Mouse (Mus musculus) heart, adult 2 months (tissue): Measurements from ENCODE around the gene Erich3. TPM values are rescaled to one million over a fixed set of nuclear protein-coding genes. Genes with fewer than 3 reads are reported as not detected.
A peak's percentile ranks its signal among the peaks of the same experiment; 100 is the strongest.

Experiments
- DNase-seq, 2 experiments: peaks; one replicate each; pipeline ENCODE4 v3.0.0; 2021
- H3K27ac ChIP-seq: fragments of 200-600 bp; 2 replicates; pipeline ENCODE4 v1.8.1; 2022
- H3K27me3 ChIP-seq: fragments of 200-500 bp; 2 replicates; pipeline ENCODE4 v1.6.1; 2012; ENCODE audit warnings: mild to moderate bottlenecking, low read length, inconsistent platforms, mixed read lengths; ENCODE audit not compliant: control insufficient read depth, insufficient read depth
- H3K36me3 ChIP-seq: fragments of 200-500 bp; 2 replicates; pipeline ENCODE4 v1.6.1; 2012; ENCODE audit warnings: low read length, inconsistent platforms; ENCODE audit not compliant: control insufficient read depth, insufficient read depth
- H3K4me1 ChIP-seq: fragments of 200-500 bp; 2 replicates; pipeline ENCODE4 v1.6.1; 2011; ENCODE audit warnings: low read length; ENCODE audit not compliant: control insufficient read depth, insufficient read depth
- H3K4me3 ChIP-seq: fragments of 200-600 bp; 2 replicates; pipeline ENCODE4 v1.8.1; 2022
- H3K79me2 ChIP-seq: fragments of 200-500 bp; replicated peaks from 2 replicates; pipeline ENCODE4 v1.6.1; 2012; ENCODE audit warnings: mild to moderate bottlenecking, inconsistent platforms, low read length, moderate library complexity, mixed read lengths; ENCODE audit not compliant: control insufficient read depth, insufficient read depth
- H3K9ac ChIP-seq: fragments of 200-500 bp; 2 replicates; pipeline ENCODE4 v1.6.1; 2012; ENCODE audit warnings: low read depth, mild to moderate bottlenecking, control low read depth, inconsistent platforms, low read length, mixed read lengths
- CTCF ChIP-seq: fragments of 200-600 bp; IDR thresholded peaks from 2 replicates; pipeline ENCODE4 v1.8.1; 2022; ENCODE audit warnings: antibody characterized with exemption, mild to moderate bottlenecking, moderate library complexity
- EP300 ChIP-seq: fragments of 200-500 bp; IDR thresholded peaks from 2 replicates; pipeline ENCODE4 v1.6.1; 2011; ENCODE audit warnings: low read depth, low read length, control low read depth; ENCODE audit not compliant: insufficient read depth
- POLR2A ChIP-seq: fragments of 200-500 bp; IDR thresholded peaks from 2 replicates; pipeline ENCODE4 v1.6.1; 2011; ENCODE audit warnings: mild to moderate bottlenecking, low read depth, low read length, control low read depth; ENCODE audit not compliant: insufficient read depth
- WGBS: fragments of 180-500 bp; shearing (Covaris S2); methylation state at CpG from one replicate; pipeline ENCODE4 v1.1.7; 2018; 5-methylcytosine and 5-hydroxymethylcytosine counted together
- intact Hi-C: fragments of 180-260 bp; cut with DNase I; formaldehyde crosslinking; loops from one replicate; pipeline ENCODE4 v1.15.1; 2025
- polyA plus RNA-seq: library from polyadenylated mRNA; depleted of rRNA; stranded (reverse); fragments of >200 nt; gene quantifications from 2 replicates; pipeline ENCODE4 v1.2.3, GENCODE M21; 2012
- total RNA-seq, 2 experiments: library from RNA; stranded (reverse); gene quantifications; 2 replicates each; pipeline ENCODE4 v1.2.3; 2021

Erich3 gene
- total and polyA plus RNA-seq, 3 experiments: 0.11 to 0.35 (median 0.21) TPM

- intact Hi-C loops: no loop called here
- DNase-seq: no peak
- H3K27me3 ChIP-seq: no peaks in the 10 kb centered on the region
- no peak overlapping the region for H3K4me3 ChIP-seq
- no peak overlapping the region for H3K27ac ChIP-seq
- no peak for TF ChIP-seq EP300
- no peak for TF ChIP-seq POLR2A
- TF ChIP-seq CTCF: no peak
- 63% methylated on average over 5 of the region's 5 CpGs for WGBS
- H3K9ac ChIP-seq: no peak overlapping the region
- no peaks in the 10 kb centered on the region for H3K4me1 ChIP-seq
- H3K36me3 ChIP-seq: no peaks in the 10 kb centered on the region
- no peaks in the 10 kb centered on the region for H3K79me2 ChIP-seq
Measured at GRCm38 (mm10) chr3:154742927-154743326, 79.3 kb downstream of the Erich3 start.

DNA sequence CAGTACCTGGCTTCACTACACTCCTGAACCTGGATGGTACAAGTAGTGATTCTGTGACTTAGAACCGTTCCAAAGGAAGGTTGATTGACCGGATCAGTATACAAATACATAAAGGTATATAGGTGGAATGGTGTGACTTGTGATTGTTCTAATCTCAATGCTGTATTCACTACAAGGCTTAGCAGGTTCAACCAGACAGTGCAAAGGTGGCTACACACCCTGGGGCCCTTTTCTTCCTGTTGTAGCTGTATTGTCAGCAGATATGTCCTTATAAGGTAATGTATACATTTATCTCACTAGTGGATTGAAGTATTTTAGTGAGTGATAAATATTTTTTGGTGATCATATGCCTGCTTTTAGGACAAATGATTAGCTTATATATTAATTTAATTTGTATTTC, 80.7 kb downstream of the Erich3 start:
- 96% methylated on average over 2 of the region's 2 CpGs for WGBS
- Histone ChIP-seq H3K27me3 (no peaks in the 10 kb centered on the region), H3K27ac (no peak overlapping the region), H3K36me3 (no peaks in the 10 kb centered on the region), H3K4me3 (no peak overlapping the region), H3K4me1 (no peaks in the 10 kb centered on the region), H3K9ac (no peak overlapping the region), H3K79me2 (no peaks in the 10 kb centered on the region)
- DNase-seq: no peak
- no peak for TF ChIP-seq CTCF
- intact Hi-C loops: no loop called here

DNA sequence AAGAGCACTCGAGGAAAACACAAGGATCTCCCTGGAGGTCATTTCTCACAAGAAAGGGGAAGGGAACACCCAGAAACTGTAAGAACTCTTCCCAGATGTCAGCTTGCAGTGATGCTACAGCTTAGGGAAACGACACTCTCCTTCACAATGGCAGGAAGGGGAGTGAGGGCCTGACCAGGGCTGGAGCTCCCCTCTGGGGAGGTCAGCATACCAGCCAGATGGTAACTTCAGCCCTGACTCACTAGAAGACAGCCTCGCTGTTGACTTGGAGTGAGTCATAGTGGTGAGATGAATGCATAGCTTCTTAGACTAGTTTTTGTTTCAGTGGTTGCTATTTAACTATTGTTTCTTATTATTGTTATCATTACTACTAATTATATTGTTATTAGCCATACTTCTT, 90.8 kb downstream of the Erich3 start:
- Histone ChIP-seq H3K27me3 (no peaks in the 10 kb centered on the region), H3K27ac (no peak overlapping the region), H3K79me2 (no peaks in the 10 kb centered on the region), H3K9ac (no peak overlapping the region), H3K4me1 (no peaks in the 10 kb centered on the region), H3K4me3 (no peak overlapping the region), H3K36me3 (no peaks in the 10 kb centered on the region)
- intact Hi-C loops: no loop called here
- peak in 1 of 2 experiments; percentile 6 for DNase-seq
- TF ChIP-seq EP300 (0 out of 2 replicates have a peak, but pooled peaks have one; percentile 36), POLR2A (no peak)
- WGBS: 26% methylated on average over 3 of the region's 3 CpGs

GRCm38 (mm10) chr3:154755225-154755624, 91.6 kb downstream of the Erich3 start:
- 96% methylated on average over 3 of the region's 3 CpGs for WGBS
- H3K79me2 ChIP-seq: no peaks in the 10 kb centered on the region
- no peak overlapping the region for H3K27ac ChIP-seq
- no peaks in the 10 kb centered on the region for H3K27me3 ChIP-seq
- no peak for TF ChIP-seq CTCF
- no peak for TF ChIP-seq EP300
- no peak for TF ChIP-seq POLR2A
- intact Hi-C loops: no loop called here
- no peak overlapping the region for H3K9ac ChIP-seq
- DNase-seq: no peak
- H3K36me3 ChIP-seq: no peaks in the 10 kb centered on the region
- H3K4me3 ChIP-seq: no peak overlapping the region
- H3K4me1 ChIP-seq: no peaks in the 10 kb centered on the region

GRCm38 (mm10) chr3:154758089-154758488, 94.4 kb downstream of the Erich3 start:
- Histone ChIP-seq H3K36me3 (no peaks in the 10 kb centered on the region), H3K4me3 (no peak overlapping the region), H3K4me1 (no peaks in the 10 kb centered on the region), H3K79me2 (no peaks in the 10 kb centered on the region), H3K27ac (no peak overlapping the region), H3K9ac (no peak overlapping the region), H3K27me3 (no peaks in the 10 kb centered on the region)
- no peak for DNase-seq
- TF ChIP-seq CTCF: no peak
- TF ChIP-seq EP300: no peak
- TF ChIP-seq POLR2A: no peak
- intact Hi-C loops: no loop called here
- WGBS: 82% methylated on average over 3 of the region's 3 CpGs

DNA sequence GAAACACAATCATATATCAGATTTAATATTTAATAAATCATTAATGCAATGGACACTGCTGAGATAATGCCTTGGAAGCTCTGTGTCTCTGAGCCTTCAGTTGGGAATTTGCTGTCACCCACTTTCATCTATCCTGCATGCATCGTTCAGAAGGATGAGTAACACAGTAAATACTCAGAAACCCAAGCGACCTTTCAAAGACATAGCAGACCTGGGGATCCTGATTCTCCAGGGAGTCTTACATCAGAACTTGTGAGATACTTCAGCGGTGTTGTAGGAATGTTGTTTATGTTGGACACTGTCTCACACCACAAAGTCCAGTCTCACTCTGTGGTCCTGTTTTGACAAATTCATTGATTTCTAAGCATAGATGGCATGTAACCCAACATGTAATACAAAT, 97.4 kb downstream of the Erich3 start:
- no peak overlapping the region for H3K27ac ChIP-seq

More for the DNA sequence above, 97.4 kb downstream of the Erich3 start:
- H3K79me2 ChIP-seq: no peaks in the 10 kb centered on the region
- intact Hi-C loops: no loop called here
- H3K4me3 ChIP-seq: no peak overlapping the region
- H3K9ac ChIP-seq: no peak overlapping the region
- H3K36me3 ChIP-seq: no peaks in the 10 kb centered on the region
- TF ChIP-seq EP300 (no peak), POLR2A (no peak), CTCF (no peak)
- WGBS: 74% methylated on average over 3 of the region's 3 CpGs
- no peak for DNase-seq
- H3K4me1 ChIP-seq: peaks cover 1% of the 10 kb centered on the region; the same call in 1 of the 2 replicates
- no peaks in the 10 kb centered on the region for H3K27me3 ChIP-seq
